Mouse (Mus musculus) heart, embryonic 12.5 days (tissue): ENCODE measurements at regions not wholly inside any gene's neighbourhood (a gene's known extent, or its start where the extent isn't known, plus 50 kb on each side); places are given as distances from the start of the nearest gene placed in this dataset.
"Not testable (repeated sequence)": the region's sequence is repeated elsewhere in the genome, so short reads cannot be mapped to it uniquely, and the experiment has no call there.

Experiments used
- ATAC-seq: fragments of 200-750 bp; cut with Nextera tagmentation; 2 replicates; pipeline ENCODE4 v1.8.0; 2017; ENCODE audit warnings: moderate TSS enrichment, moderate library complexity; ENCODE audit not compliant: insufficient number of reproducible peaks, low FRiP score
- H3K27ac ChIP-seq: fragments of 300-500 bp; sonication (generic); 2 replicates; pipeline ENCODE4 v1.5.1; 2016; ENCODE audit warnings: mild to moderate bottlenecking, moderate library complexity; ENCODE audit not compliant: poor library complexity, severe bottlenecking
- H3K27me3 ChIP-seq: fragments of 300-500 bp; sonication (generic); replicated peaks from 2 replicates; pipeline ENCODE4 v1.6.1; 2016; ENCODE audit warnings: mild to moderate bottlenecking, moderate library complexity
- H3K36me3 ChIP-seq: fragments of 300-500 bp; sonication (generic); 2 replicates; pipeline ENCODE4 v1.6.1; 2016; ENCODE audit warnings: mild to moderate bottlenecking, moderate library complexity
- H3K4me1 ChIP-seq: fragments of 300-500 bp; sonication (generic); replicated peaks from 2 replicates; pipeline ENCODE4 v1.6.1; 2016; ENCODE audit warnings: mild to moderate bottlenecking
- H3K4me2 ChIP-seq: fragments of 300-500 bp; sonication (generic); 2 replicates; pipeline ENCODE4 v1.6.1; 2016; ENCODE audit warnings: mild to moderate bottlenecking, moderate library complexity
- H3K4me3 ChIP-seq: fragments of 300-500 bp; sonication (generic); 2 replicates; pipeline ENCODE4 v1.5.1; 2016; ENCODE audit warnings: mild to moderate bottlenecking
- H3K9ac ChIP-seq: fragments of 300-500 bp; sonication (generic); 2 replicates; pipeline ENCODE4 v1.6.1; 2016; ENCODE audit warnings: mild to moderate bottlenecking, moderate library complexity
- H3K9me3 ChIP-seq: fragments of 300-500 bp; sonication (generic); replicated peaks from 2 replicates; pipeline ENCODE4 v1.6.1; 2016; ENCODE audit warnings: mild to moderate bottlenecking, moderate library complexity
- WGBS: fragments of 180-500 bp; shearing (Covaris S2); methylation state at CpG from one replicate; pipeline ENCODE4 v1.1.7; 2016; 5-methylcytosine and 5-hydroxymethylcytosine counted together

GRCm38 (mm10) chr12:114285082-114285481 is 741.4 kb downstream of the Adam6a start:
- H3K9ac ChIP-seq = no peak overlapping the region
- ATAC-seq = no peak
- H3K4me3 ChIP-seq = no peak overlapping the region
- no peaks in the 10 kb centered on the region for H3K36me3 ChIP-seq
- H3K4me2 ChIP-seq = no peak overlapping the region
- WGBS = 72% methylated on average over 1 of the region's 1 CpGs
- H3K27ac ChIP-seq = no peak overlapping the region
- H3K27me3 ChIP-seq = no peaks in the 10 kb centered on the region
- H3K9me3 ChIP-seq = peaks cover 17% of the 10 kb centered on the region
- H3K4me1 ChIP-seq = no peaks in the 10 kb centered on the region

- H3K4me2 ChIP-seq = no peak overlapping the region
- no peaks in the 10 kb centered on the region for H3K36me3 ChIP-seq
- H3K27ac ChIP-seq = no peak overlapping the region
- H3K4me3 ChIP-seq = no peak overlapping the region
- no peaks in the 10 kb centered on the region for H3K27me3 ChIP-seq
- WGBS = 87% methylated on average over 3 of the region's 3 CpGs
- no peaks in the 10 kb centered on the region for H3K4me1 ChIP-seq
- no peak overlapping the region for H3K9ac ChIP-seq
- ATAC-seq = no peak
- H3K9me3 ChIP-seq = peaks cover 20% of the 10 kb centered on the region
These were observed 743.3 kb downstream of the Adam6a start for GRCm38 (mm10) chr12:114287041-114287440.

GRCm38 (mm10) chr12:114291083-114291482 is 747.4 kb downstream of the Adam6a start:
- Histone ChIP-seq H3K36me3 (no peaks in the 10 kb centered on the region), H3K27me3 (no peaks in the 10 kb centered on the region), H3K27ac (no peak overlapping the region), H3K4me2 (no peak overlapping the region), H3K9me3 (peaks cover 29% of the 10 kb centered on the region), H3K9ac (no peak overlapping the region), H3K4me3 (no peak overlapping the region), H3K4me1 (no peaks in the 10 kb centered on the region)
- no peak for ATAC-seq
- WGBS = 78% methylated on average over 3 of the region's 3 CpGs

- Histone ChIP-seq H3K27me3 (no peaks in the 10 kb centered on the region), H3K4me1 (no peaks in the 10 kb centered on the region), H3K9me3 (peaks cover 15% of the 10 kb centered on the region), H3K36me3 (no peaks in the 10 kb centered on the region), H3K4me2 (no peak overlapping the region), H3K27ac (no peak overlapping the region), H3K9ac (no peak overlapping the region), H3K4me3 (no peak overlapping the region)
- no peak for ATAC-seq
- 74% methylated on average over 5 of the region's 5 CpGs for WGBS
These were observed 756.1 kb downstream of the Adam6a start for GRCm38 (mm10) chr12:114299771-114300170.

- H3K4me1 ChIP-seq = no peaks in the 10 kb centered on the region
- H3K27me3 ChIP-seq = no peaks in the 10 kb centered on the region
- no peak overlapping the region for H3K9ac ChIP-seq
- H3K4me3 ChIP-seq = no peak overlapping the region
- no peak overlapping the region for H3K27ac ChIP-seq
- no peak overlapping the region for H3K4me2 ChIP-seq
- no peak for ATAC-seq
- H3K36me3 ChIP-seq = no peaks in the 10 kb centered on the region
- WGBS = 77% methylated on average over 2 of the region's 2 CpGs
- peaks cover 17% of the 10 kb centered on the region for H3K9me3 ChIP-seq
These were observed 758.0 kb downstream of the Adam6a start for GRCm38 (mm10) chr12:114301728-114302127.

DNA sequence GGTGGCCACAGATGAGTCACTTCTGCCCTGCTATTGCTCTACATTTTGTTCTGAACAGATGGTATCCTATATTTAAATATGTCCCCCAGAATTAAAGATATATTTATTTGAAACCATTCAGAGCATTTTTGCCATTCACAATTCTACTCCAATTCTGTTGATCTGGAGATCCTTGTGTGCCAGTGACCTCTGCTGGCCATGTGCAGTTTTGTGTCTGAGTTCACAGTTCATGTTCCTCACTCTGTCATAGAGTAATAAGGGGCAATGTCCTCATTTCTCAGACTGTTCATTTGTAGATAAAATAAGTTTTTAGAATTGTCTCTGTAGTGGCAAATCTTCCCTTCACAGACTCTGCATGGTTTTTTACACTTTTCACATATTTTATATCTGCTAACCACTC is 788.8 kb downstream of the Adam6a start:
- Histone ChIP-seq H3K4me3 (no peak overlapping the region), H3K27me3 (no peaks in the 10 kb centered on the region), H3K4me1 (no peaks in the 10 kb centered on the region), H3K4me2 (no peak overlapping the region), H3K36me3 (no peaks in the 10 kb centered on the region), H3K27ac (no peak overlapping the region), H3K9me3 (peaks cover 18% of the 10 kb centered on the region), H3K9ac (no peak overlapping the region)
- no peak for ATAC-seq

- no peaks in the 10 kb centered on the region for H3K4me1 ChIP-seq
- ATAC-seq = no peak
- H3K36me3 ChIP-seq = no peaks in the 10 kb centered on the region
- H3K4me2 ChIP-seq = no peak overlapping the region
- 50% methylated on average over 3 of the region's 3 CpGs for WGBS
- peaks cover 24% of the 10 kb centered on the region for H3K9me3 ChIP-seq
- no peak overlapping the region for H3K27ac ChIP-seq
- no peak overlapping the region for H3K4me3 ChIP-seq
- H3K9ac ChIP-seq = no peak overlapping the region
- H3K27me3 ChIP-seq = no peaks in the 10 kb centered on the region
These were observed 822.6 kb downstream of the Adam6a start for GRCm38 (mm10) chr12:114366276-114366675.

GRCm38 (mm10) chr12:114378696-114379350 is 835.1 kb downstream of the Adam6a start:
- not testable (repeated sequence) for H3K9me3 ChIP-seq, H3K9ac ChIP-seq, H3K27me3 ChIP-seq, H3K4me1 ChIP-seq, H3K36me3 ChIP-seq, H3K27ac ChIP-seq
- peak overlapping the region; percentile 45 for H3K4me3 ChIP-seq
- ATAC-seq = 0 out of 2 replicates have a peak, but pooled peaks have one; percentile 55
- 26% methylated on average over 29 of the region's 43 CpGs for WGBS
- H3K4me2 ChIP-seq = peak overlapping the region; percentile 68

- Histone ChIP-seq H3K36me3 (no peaks in the 10 kb centered on the region), H3K4me1 (no peaks in the 10 kb centered on the region), H3K4me3 (no peak overlapping the region), H3K27ac (no peak overlapping the region), H3K4me2 (no peak overlapping the region), H3K9me3 (peaks cover 13% of the 10 kb centered on the region), H3K9ac (no peak overlapping the region), H3K27me3 (no peaks in the 10 kb centered on the region)
- ATAC-seq = no peak
- 66% methylated on average over 2 of the region's 2 CpGs for WGBS
These were observed 847.7 kb downstream of the Adam6a start for GRCm38 (mm10) chr12:114391447-114391846.

- Histone ChIP-seq H3K27ac (no peak overlapping the region), H3K4me2 (no peak overlapping the region), H3K36me3 (no peaks in the 10 kb centered on the region), H3K27me3 (no peaks in the 10 kb centered on the region), H3K9me3 (peaks cover 5% of the 10 kb centered on the region; the same call in 1 of the 2 replicates), H3K4me3 (no peak overlapping the region), H3K9ac (no peak overlapping the region), H3K4me1 (no peaks in the 10 kb centered on the region)
- WGBS = 41% methylated on average over 2 of the region's 2 CpGs
- ATAC-seq = no peak
These were observed 862.5 kb downstream of the Adam6a start for GRCm38 (mm10) chr12:114406206-114406605.

- H3K9ac ChIP-seq = no peak overlapping the region
- H3K4me1 ChIP-seq = no peaks in the 10 kb centered on the region
- ATAC-seq = no peak
- no peaks in the 10 kb centered on the region for H3K36me3 ChIP-seq
- no peak overlapping the region for H3K4me2 ChIP-seq
- no peaks in the 10 kb centered on the region for H3K27me3 ChIP-seq
- H3K9me3 ChIP-seq = peaks cover 21% of the 10 kb centered on the region
- H3K4me3 ChIP-seq = no peak overlapping the region
- no peak overlapping the region for H3K27ac ChIP-seq
These were observed 890.8 kb downstream of the Adam6a start for GRCm38 (mm10) chr12:114434529-114434928.

DNA sequence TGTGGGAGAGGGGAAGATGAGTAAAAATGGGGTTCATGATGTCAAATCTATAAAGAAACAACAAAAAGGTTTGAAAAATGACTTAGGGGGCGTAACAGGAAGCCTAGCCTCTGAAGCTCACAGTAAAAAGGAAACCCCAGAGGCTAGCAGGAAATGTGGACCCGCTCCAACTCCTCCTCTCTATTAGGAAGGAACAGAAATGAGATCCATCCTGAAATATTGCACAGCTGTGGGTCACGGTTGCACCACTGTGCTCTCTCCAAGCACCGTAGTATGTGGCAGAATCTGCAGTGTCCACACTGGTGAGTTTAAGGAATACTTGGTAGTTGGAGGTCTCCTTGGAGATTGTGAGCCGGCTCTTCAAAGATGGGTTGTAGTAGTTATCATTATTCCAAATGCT is 918.3 kb downstream of the Adam6a start:
- H3K9me3 ChIP-seq = peaks cover 36% of the 10 kb centered on the region
- ATAC-seq = no peak
- no peak overlapping the region for H3K4me3 ChIP-seq
- no peaks in the 10 kb centered on the region for H3K27me3 ChIP-seq
- H3K36me3 ChIP-seq = no peaks in the 10 kb centered on the region
- H3K27ac ChIP-seq = no peak overlapping the region
- H3K9ac ChIP-seq = no peak overlapping the region
- H3K4me2 ChIP-seq = no peak overlapping the region
- WGBS = 61% methylated on average over 5 of the region's 5 CpGs
- H3K4me1 ChIP-seq = no peaks in the 10 kb centered on the region
